Mouse (Mus musculus): ENCODE data around the gene Sgpl1. TPM values are rescaled to one million over a fixed set of nuclear protein-coding genes. Genes with fewer than 3 reads are reported as not detected.

The Sgpl1 gene
- polyA plus RNA-seq, 1 experiment from 2014 or later = 64.3 TPM

GRCm38 (mm10) chr10:61068436-61069192 is 78.9 kb downstream of the Sgpl1 start:
- Histone ChIP-seq H3K27me3 (replicated peaks; ENCODE audit: control insufficient read depth, insufficient read depth, low read length) (no peaks in the 10 kb centered on the region), H3K27ac (replicated peaks; ENCODE audit: low read depth, low read length) (no peak overlapping the region), H3K36me3 (ENCODE audit: control insufficient read depth, insufficient read depth, low read length) (no peaks in the 10 kb centered on the region), H3K9me3 (ENCODE audit: control insufficient read depth, low read length) (no peaks in the 10 kb centered on the region), H3K4me1 (ENCODE audit: control insufficient read depth, insufficient read depth, low read length) (peaks cover 14% of the 10 kb centered on the region; the same call in 1 of the 2 replicates), H3K4me2 (ENCODE audit: low read depth, low read length) (peak overlapping the region; percentile 28), H3K9ac (ENCODE audit: low read depth, low read length) (no peak overlapping the region), H3K4me3 (ENCODE audit: low read depth, low read length) (no peak overlapping the region)
- ATAC-seq (ENCODE audit: low read depth) (peak; percentile 42), DNase-seq (ENCODE audit: low spot score) (peak; percentile 74)
- 4% methylated on average over 8 of the region's 8 CpGs for WGBS

GRCm38 (mm10) chr10:61065287-61066005 is 82.1 kb downstream of the Sgpl1 start:
- DNase-seq (ENCODE audit: low spot score) = peak; percentile 56
- 55% methylated on average over 13 of the region's 13 CpGs for WGBS
- peaks cover 14% of the 10 kb centered on the region; the same call in 1 of the 2 replicates for H3K4me1 ChIP-seq (ENCODE audit: control insufficient read depth, insufficient read depth, low read length)

GRCm38 (mm10) chr10:61064635-61065034 is 82.9 kb downstream of the Sgpl1 start:
- Histone ChIP-seq H3K9ac (ENCODE audit: low read depth, low read length) (no peak overlapping the region), H3K9me3 (ENCODE audit: control insufficient read depth, low read length) (no peaks in the 10 kb centered on the region), H3K27me3 (replicated peaks; ENCODE audit: control insufficient read depth, insufficient read depth, low read length) (no peaks in the 10 kb centered on the region), H3K36me3 (ENCODE audit: control insufficient read depth, insufficient read depth, low read length) (no peaks in the 10 kb centered on the region), H3K4me2 (ENCODE audit: low read depth, low read length) (no peak overlapping the region), H3K27ac (replicated peaks; ENCODE audit: low read depth, low read length) (no peak overlapping the region), H3K4me1 (ENCODE audit: control insufficient read depth, insufficient read depth, low read length) (peaks cover 17% of the 10 kb centered on the region), H3K4me3 (ENCODE audit: low read depth, low read length) (no peak overlapping the region)
- WGBS = 18% methylated on average over 8 of the region's 8 CpGs
- ATAC-seq (ENCODE audit: low read depth) = no peak
- peak; percentile 37 for DNase-seq (ENCODE audit: low spot score)

More at GRCm38 (mm10) chr10:61065287-61066005, 82.1 kb downstream of the Sgpl1 start:
- Histone ChIP-seq H3K4me3 (ENCODE audit: low read depth, low read length) (no peak overlapping the region), H3K27me3 (replicated peaks; ENCODE audit: control insufficient read depth, insufficient read depth, low read length) (no peaks in the 10 kb centered on the region), H3K36me3 (ENCODE audit: control insufficient read depth, insufficient read depth, low read length) (no peaks in the 10 kb centered on the region), H3K27ac (replicated peaks; ENCODE audit: low read depth, low read length) (no peak overlapping the region), H3K9ac (ENCODE audit: low read depth, low read length) (no peak overlapping the region), H3K4me2 (ENCODE audit: low read depth, low read length) (no peak overlapping the region), H3K9me3 (ENCODE audit: control insufficient read depth, low read length) (no peaks in the 10 kb centered on the region)
- ATAC-seq (ENCODE audit: low read depth) = no peak

- Histone ChIP-seq H3K27me3 (replicated peaks; ENCODE audit: control insufficient read depth, insufficient read depth, low read length) (no peaks in the 10 kb centered on the region), H3K4me3 (ENCODE audit: low read depth, low read length) (no peak overlapping the region), H3K9me3 (ENCODE audit: control insufficient read depth, low read length) (no peaks in the 10 kb centered on the region), H3K9ac (ENCODE audit: low read depth, low read length) (no peak overlapping the region), H3K36me3 (ENCODE audit: control insufficient read depth, insufficient read depth, low read length) (no peaks in the 10 kb centered on the region), H3K4me2 (ENCODE audit: low read depth, low read length) (no peak overlapping the region), H3K27ac (replicated peaks; ENCODE audit: low read depth, low read length) (no peak overlapping the region), H3K4me1 (ENCODE audit: control insufficient read depth, insufficient read depth, low read length) (peaks cover 13% of the 10 kb centered on the region; the same call in 1 of the 2 replicates)
- 72% methylated on average over 10 of the region's 10 CpGs for WGBS
- ATAC-seq (ENCODE audit: low read depth) (no peak), DNase-seq (ENCODE audit: low spot score) (no peak)
These were observed 84.1 kb downstream of the Sgpl1 start for GRCm38 (mm10) chr10:61063271-61063864.

- no peaks in the 10 kb centered on the region for H3K36me3 ChIP-seq (ENCODE audit: control insufficient read depth, insufficient read depth, low read length)
- H3K4me1 ChIP-seq (ENCODE audit: control insufficient read depth, insufficient read depth, low read length) = peaks cover 6% of the 10 kb centered on the region; the same call in 1 of the 2 replicates
- ATAC-seq (ENCODE audit: low read depth) = no peak
- 17% methylated on average over 6 of the region's 6 CpGs for WGBS
- no peak overlapping the region for H3K4me2 ChIP-seq (ENCODE audit: low read depth, low read length)
- H3K27ac ChIP-seq (replicated peaks; ENCODE audit: low read depth, low read length) = no peak overlapping the region
- H3K9me3 ChIP-seq (ENCODE audit: control insufficient read depth, low read length) = peaks cover 6% of the 10 kb centered on the region; the same call in 1 of the 2 replicates
- H3K27me3 ChIP-seq (replicated peaks; ENCODE audit: control insufficient read depth, insufficient read depth, low read length) = no peaks in the 10 kb centered on the region
- H3K4me3 ChIP-seq (ENCODE audit: low read depth, low read length) = no peak overlapping the region
- no peak overlapping the region for H3K9ac ChIP-seq (ENCODE audit: low read depth, low read length)
- DNase-seq (ENCODE audit: low spot score) = peak; percentile 47
These were observed 87.9 kb downstream of the Sgpl1 start for GRCm38 (mm10) chr10:61059543-61060110.

GRCm38 (mm10) chr10:61059101-61059500 is 88.4 kb downstream of the Sgpl1 start:
- WGBS = no CpG with 5 or more reads among the region's 1 CpGs
- Histone ChIP-seq H3K27ac (replicated peaks; ENCODE audit: low read depth, low read length) (no peak overlapping the region), H3K9ac (ENCODE audit: low read depth, low read length) (no peak overlapping the region), H3K4me1 (ENCODE audit: control insufficient read depth, insufficient read depth, low read length) (peaks cover 6% of the 10 kb centered on the region; the same call in 1 of the 2 replicates), H3K27me3 (replicated peaks; ENCODE audit: control insufficient read depth, insufficient read depth, low read length) (no peaks in the 10 kb centered on the region), H3K4me3 (ENCODE audit: low read depth, low read length) (no peak overlapping the region), H3K9me3 (ENCODE audit: control insufficient read depth, low read length) (peaks cover 6% of the 10 kb centered on the region; the same call in 1 of the 2 replicates), H3K36me3 (ENCODE audit: control insufficient read depth, insufficient read depth, low read length) (no peaks in the 10 kb centered on the region), H3K4me2 (ENCODE audit: low read depth, low read length) (no peak overlapping the region)
- DNase-seq (ENCODE audit: low spot score) (no peak), ATAC-seq (ENCODE audit: low read depth) (no peak)

GRCm38 (mm10) chr10:61056661-61057060 is 90.8 kb downstream of the Sgpl1 start:
- H3K4me2 ChIP-seq (ENCODE audit: low read depth, low read length) = no peak overlapping the region
- ATAC-seq (ENCODE audit: low read depth) (no peak), DNase-seq (ENCODE audit: low spot score) (no peak)
- no peaks in the 10 kb centered on the region for H3K36me3 ChIP-seq (ENCODE audit: control insufficient read depth, insufficient read depth, low read length)
- H3K9ac ChIP-seq (ENCODE audit: low read depth, low read length) = no peak overlapping the region
- H3K4me3 ChIP-seq (ENCODE audit: low read depth, low read length) = no peak overlapping the region
- H3K27me3 ChIP-seq (replicated peaks; ENCODE audit: control insufficient read depth, insufficient read depth, low read length) = no peaks in the 10 kb centered on the region
- WGBS = 88% methylated on average over 7 of the region's 7 CpGs
- H3K27ac ChIP-seq (replicated peaks; ENCODE audit: low read depth, low read length) = no peak overlapping the region
- H3K9me3 ChIP-seq (ENCODE audit: control insufficient read depth, low read length) = peaks cover 6% of the 10 kb centered on the region; the same call in 1 of the 2 replicates
- peaks cover 6% of the 10 kb centered on the region; the same call in 1 of the 2 replicates for H3K4me1 ChIP-seq (ENCODE audit: control insufficient read depth, insufficient read depth, low read length)

- Histone ChIP-seq H3K4me3 (ENCODE audit: low read depth, low read length) (no peak overlapping the region), H3K9ac (ENCODE audit: low read depth, low read length) (no peak overlapping the region), H3K4me2 (ENCODE audit: low read depth, low read length) (no peak overlapping the region), H3K9me3 (ENCODE audit: control insufficient read depth, low read length) (peaks cover 6% of the 10 kb centered on the region; the same call in 1 of the 2 replicates), H3K27me3 (replicated peaks; ENCODE audit: control insufficient read depth, insufficient read depth, low read length) (no peaks in the 10 kb centered on the region), H3K36me3 (ENCODE audit: control insufficient read depth, insufficient read depth, low read length) (no peaks in the 10 kb centered on the region), H3K27ac (replicated peaks; ENCODE audit: low read depth, low read length) (no peak overlapping the region), H3K4me1 (ENCODE audit: control insufficient read depth, insufficient read depth, low read length) (no peaks in the 10 kb centered on the region)
- 57% methylated on average over 14 of the region's 14 CpGs for whole genome bisulfite sequencing
- DNase-seq (ENCODE audit: low spot score) = peak; percentile 69
- peak; percentile 82 for ATAC-seq (ENCODE audit: low read depth)
These were observed 95.4 kb downstream of the Sgpl1 start for GRCm38 (mm10) chr10:61051993-61052613.
